ENCODE assay signal across 17 mouse cellular contexts in genomic region chr17:79622574-79622973, GRCm38 (mm10).
"Had no signal": no experiment of that assay in that cellular context is flagged by ENCODE, and none has a peak within 500 bp of the region (broad histone marks: within the 10 kb centered on the region; RNA-seq: fewer than 3 reads in every experiment).

No protein-coding gene starts in this region.

- H3K4me3 ChIP-seq: neural tube, embryonic 12.5 days; neural tube, embryonic 13.5 days; neural tube, embryonic 15.5 days; stomach, embryonic 15.5 days had no signal

- H3K4me1 ChIP-seq: neural tube, embryonic 12.5 days; neural tube, embryonic 13.5 days; neural tube, embryonic 15.5 days; stomach, embryonic 15.5 days had no signal

- H3K27ac ChIP-seq: neural tube, embryonic 12.5 days; neural tube, embryonic 13.5 days; neural tube, embryonic 15.5 days; stomach, embryonic 15.5 days; stomach, postnatal 0 days had no signal

- H3K27me3 ChIP-seq: neural tube, embryonic 12.5 days; neural tube, embryonic 13.5 days; neural tube, embryonic 15.5 days; stomach, embryonic 15.5 days had no signal

- DNase-seq: retina, postnatal 1 day; right cerebral cortex, adult 18-20 months; right cerebral cortex, postnatal 14 days; right cerebral cortex, postnatal 25 days; right cerebral cortex, postnatal 4 days; spleen, adult 18-20 months; thymus, adult 18-20 months; thymus, adult 2 months; thymus, postnatal 14 days; thymus, postnatal 25 days; thymus, postnatal 36 days; thymus, postnatal 4 days had no signal

- H3K36me3 ChIP-seq: neural tube, embryonic 12.5 days; neural tube, embryonic 13.5 days; neural tube, embryonic 15.5 days; stomach, embryonic 15.5 days had no signal

- H3K9ac ChIP-seq: neural tube, embryonic 12.5 days; neural tube, embryonic 13.5 days; neural tube, embryonic 15.5 days; stomach, embryonic 15.5 days had no signal
